Mouse (Mus musculus) cerebellum, adult 18-20 months (tissue): ENCODE data around the gene Vmac.

Source experiments
- DNase-seq, 2 experiments: peaks; one replicate each; pipeline ENCODE4 v3.0.0; 2021

Gene Vmac

GRCm38 (mm10) chr17:56683546-56684140 lies 34.2 kb downstream of the Vmac start:
- peak in 1 of 2 experiments; percentile 44 for DNase-seq

GRCm38 (mm10) chr17:56682880-56683279 lies 34.9 kb downstream of the Vmac start:
- DNase-seq = no peak

- peak in 1 of 2 experiments; percentile 35 for DNase-seq
Measured at GRCm38 (mm10) chr17:56681791-56682190, 36.0 kb downstream of the Vmac start.

- peak in 1 of 2 experiments; percentile 36 for DNase-seq
Measured at GRCm38 (mm10) chr17:56673647-56674416, 44.0 kb downstream of the Vmac start.

GRCm38 (mm10) chr17:56672941-56673646 lies 44.7 kb downstream of the Vmac start, which contains the start of gene Ranbp3:
Gene Ranbp3, plus strand, starts transcription at chr17:56673294.
- peak; percentile 99 to 100 for DNase-seq

- DNase-seq = no peak
Measured at GRCm38 (mm10) chr17:56669766-56670165, 48.1 kb downstream of the Vmac start.

- peak; percentile 85 to 93 for DNase-seq
Measured at GRCm38 (mm10) chr17:56668384-56669144, 49.3 kb downstream of the Vmac start.

GRCm38 (mm10) chr17:56667591-56667990 lies 50.2 kb downstream of the Vmac start:
- no peak for DNase-seq

- no peak for DNase-seq
Measured at GRCm38 (mm10) chr17:56666384-56666783, 51.4 kb downstream of the Vmac start.

- DNase-seq = no peak
Measured at GRCm38 (mm10) chr17:56664333-56664732, 53.5 kb downstream of the Vmac start.
